Mouse (Mus musculus) heart, adult 11 months (tissue): ENCODE measurements at regions not wholly inside any gene's neighbourhood (a gene's known extent, or its start where the extent isn't known, plus 50 kb on each side); places are given as distances from the start of the nearest gene placed in this dataset.

ENCODE experiments used
- DNase-seq: peaks from one replicate; pipeline ENCODE4 v3.0.0; 2022

GRCm38 (mm10) chr12:26533641-26534151 is 64.7 kb downstream of the Cmpk2 start:
- DNase-seq = no peak

- peak; percentile 88 for DNase-seq
These were observed 64.0 kb downstream of the Cmpk2 start for GRCm38 (mm10) chr12:26532823-26533640.

DNA sequence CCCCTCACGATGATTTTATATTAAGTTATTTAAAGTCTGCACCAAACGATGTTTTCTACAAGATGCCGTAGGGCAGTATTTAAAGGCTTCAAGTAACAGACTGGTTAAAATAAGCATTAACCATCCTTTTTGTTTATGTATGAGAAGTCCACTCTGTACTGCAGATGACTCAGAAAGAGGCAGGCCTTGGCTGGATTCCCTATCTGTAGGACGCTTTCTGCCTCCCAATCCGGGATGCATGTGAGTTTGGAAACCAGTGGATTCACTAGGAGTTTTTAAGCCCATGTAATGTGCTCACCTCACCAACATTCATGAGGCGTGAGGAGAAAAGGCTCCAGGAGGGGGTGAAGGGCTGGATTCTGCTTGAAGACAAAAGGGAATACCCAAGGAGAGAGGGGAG is 63.1 kb downstream of the Cmpk2 start:
- DNase-seq = no peak
